Mouse (Mus musculus): ENCODE data around the gene Nrg3. TPM values are rescaled to one million over a fixed set of nuclear protein-coding genes. Genes with fewer than 3 reads are reported as not detected.
A peak's percentile ranks its signal among the peaks of the same experiment; 100 is the strongest.

The Nrg3 gene
- 0.04 and 0.10 TPM in 2 replicates for polyA plus RNA-seq (2012; rRNA removed)
- not detected in 2 replicates for polyA plus RNA-seq (2014; fragmentation: Nextera tagmentation; extraction: Ambion mirVana)

DNA sequence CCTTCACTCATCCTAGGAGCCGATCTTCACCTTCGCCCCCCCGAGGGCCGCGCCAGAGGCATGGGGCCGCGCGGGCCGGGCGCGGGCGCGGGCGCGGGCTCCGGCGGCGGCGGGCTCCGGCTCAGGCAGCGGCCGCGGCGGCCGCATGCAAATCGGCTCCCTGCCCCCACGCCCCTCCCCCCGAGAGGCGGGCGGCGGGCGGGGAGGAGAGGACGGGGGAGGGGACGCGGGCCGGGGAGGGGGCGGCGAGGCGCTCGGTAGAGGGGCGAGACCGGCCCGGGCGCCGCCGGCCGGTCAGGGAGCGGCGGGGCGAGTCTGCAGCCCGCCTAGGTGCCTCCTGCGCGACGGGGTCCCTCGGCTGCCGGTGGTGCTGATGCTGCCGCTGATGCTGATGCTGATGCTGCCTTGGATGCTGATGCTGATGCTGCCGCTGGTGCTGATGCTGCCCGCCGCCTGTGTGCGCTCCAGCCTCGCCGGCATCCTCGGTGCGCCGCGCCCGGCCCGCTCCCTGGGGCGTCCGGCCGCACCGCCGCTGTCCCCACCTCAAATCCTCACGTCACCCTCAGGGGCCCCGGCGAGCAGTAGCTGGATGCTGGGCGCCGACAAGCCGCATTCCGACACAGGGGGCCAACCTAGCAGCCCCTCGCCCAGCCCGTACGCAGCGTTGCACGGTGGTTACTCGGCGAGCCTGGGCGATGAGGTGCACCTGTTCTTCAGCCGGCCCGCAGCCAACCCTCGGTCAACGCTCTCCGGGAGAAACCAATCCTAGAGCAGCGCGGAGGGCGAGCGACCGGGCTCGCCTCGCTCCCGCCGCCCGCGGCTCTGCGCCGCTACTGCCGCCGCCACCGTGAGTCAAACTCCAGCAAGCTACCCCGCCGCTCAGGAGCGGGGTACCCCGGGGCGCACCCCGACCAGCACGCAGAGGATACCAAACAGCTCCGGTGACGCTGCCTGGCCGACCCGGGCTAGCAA, at the start of gene Nrg3:
Gene Nrg3, minus strand, starts transcription at position 299 of the 972 bp plus-strand sequence.
- Histone ChIP-seq H3K27ac (replicated peaks; ENCODE audit: low read depth, low read length) (no peak within 1 kb of the TSS), H3K4me2 (replicated peaks; ENCODE audit: low read depth, low read length, severe bottlenecking) (peak within 1 kb of the TSS; percentile 71), H3K9ac (ENCODE audit: low read depth, low read length, severe bottlenecking) (no peak within 1 kb of the TSS; the same call in 1 of the 2 replicates), H3K27me3 (ENCODE audit: control insufficient read depth, insufficient read depth, low read length) (peaks cover 56% of the 10 kb centered on the region), H3K36me3 (ENCODE audit: control insufficient read depth, insufficient read depth, low read length) (no peaks in the 10 kb centered on the region), H3K4me1 (ENCODE audit: control insufficient read depth, insufficient read depth, low read length) (no peaks in the 10 kb centered on the region), H3K9me3 (ENCODE audit: control insufficient read depth, low read length) (no peaks in the 10 kb centered on the region), H3K4me3 (replicated peaks; ENCODE audit: low read length) (peak within 1 kb of the TSS; percentile 40)
- TF ChIP-seq POLR2A (IDR thresholded peaks at IDR 0.05; ENCODE audit: borderline replicate concordance, extremely low read depth, insufficient read depth, insufficient read length), result no peak
- peak; percentile 15 for DNase-seq (ENCODE audit: low spot score)
- peak; percentile 82; the same call in 1 of the 2 replicates for ATAC-seq (ENCODE audit: low FRiP score, low read depth)
- WGBS, result 1% methylated on average over 54 of the region's 121 CpGs

- TF ChIP-seq POLR2A (IDR thresholded peaks at IDR 0.05; ENCODE audit: borderline replicate concordance, extremely low read depth, insufficient read depth, insufficient read length), result no peak
- DNase-seq (ENCODE audit: low spot score), result no peak
- H3K4me3 ChIP-seq (replicated peaks; ENCODE audit: low read length), result no peak overlapping the region
- WGBS, result 94% methylated on average over 1 of the region's 1 CpGs
- no peaks in the 10 kb centered on the region for H3K4me1 ChIP-seq (ENCODE audit: control insufficient read depth, insufficient read depth, low read length)
- no peaks in the 10 kb centered on the region for H3K9me3 ChIP-seq (ENCODE audit: control insufficient read depth, low read length)
- no peaks in the 10 kb centered on the region for H3K27me3 ChIP-seq (ENCODE audit: control insufficient read depth, insufficient read depth, low read length)
- ATAC-seq (ENCODE audit: low FRiP score, low read depth), result no peak
- H3K36me3 ChIP-seq (ENCODE audit: control insufficient read depth, insufficient read depth, low read length), result no peaks in the 10 kb centered on the region
- H3K9ac ChIP-seq (ENCODE audit: low read depth, low read length, severe bottlenecking), result no peak overlapping the region
- H3K27ac ChIP-seq (replicated peaks; ENCODE audit: low read depth, low read length), result no peak overlapping the region
- H3K4me2 ChIP-seq (replicated peaks; ENCODE audit: low read depth, low read length, severe bottlenecking), result no peak overlapping the region
Measured at GRCm38 (mm10) chr14:39508956-39509355, 36.1 kb upstream of the Nrg3 start.

- 3% methylated on average over 27 of the region's 27 CpGs for WGBS
- Histone ChIP-seq H3K36me3 (ENCODE audit: control insufficient read depth, insufficient read depth, low read length) (no peaks in the 10 kb centered on the region), H3K4me3 (replicated peaks; ENCODE audit: low read length) (peak overlapping the region; percentile 40), H3K9me3 (ENCODE audit: control insufficient read depth, low read length) (no peaks in the 10 kb centered on the region), H3K4me1 (ENCODE audit: control insufficient read depth, insufficient read depth, low read length) (no peaks in the 10 kb centered on the region), H3K9ac (ENCODE audit: low read depth, low read length, severe bottlenecking) (no peak overlapping the region), H3K4me2 (replicated peaks; ENCODE audit: low read depth, low read length, severe bottlenecking) (peak overlapping the region; percentile 71), H3K27ac (replicated peaks; ENCODE audit: low read depth, low read length) (no peak overlapping the region), H3K27me3 (ENCODE audit: control insufficient read depth, insufficient read depth, low read length) (peaks cover 56% of the 10 kb centered on the region)
- DNase-seq (ENCODE audit: low spot score) (no peak), ATAC-seq (ENCODE audit: low FRiP score, low read depth) (no peak)
- no peak for TF ChIP-seq POLR2A (IDR thresholded peaks at IDR 0.05; ENCODE audit: borderline replicate concordance, extremely low read depth, insufficient read depth, insufficient read length)
Measured at GRCm38 (mm10) chr14:39473771-39474211, 903 bp upstream of the Nrg3 start.

DNA sequence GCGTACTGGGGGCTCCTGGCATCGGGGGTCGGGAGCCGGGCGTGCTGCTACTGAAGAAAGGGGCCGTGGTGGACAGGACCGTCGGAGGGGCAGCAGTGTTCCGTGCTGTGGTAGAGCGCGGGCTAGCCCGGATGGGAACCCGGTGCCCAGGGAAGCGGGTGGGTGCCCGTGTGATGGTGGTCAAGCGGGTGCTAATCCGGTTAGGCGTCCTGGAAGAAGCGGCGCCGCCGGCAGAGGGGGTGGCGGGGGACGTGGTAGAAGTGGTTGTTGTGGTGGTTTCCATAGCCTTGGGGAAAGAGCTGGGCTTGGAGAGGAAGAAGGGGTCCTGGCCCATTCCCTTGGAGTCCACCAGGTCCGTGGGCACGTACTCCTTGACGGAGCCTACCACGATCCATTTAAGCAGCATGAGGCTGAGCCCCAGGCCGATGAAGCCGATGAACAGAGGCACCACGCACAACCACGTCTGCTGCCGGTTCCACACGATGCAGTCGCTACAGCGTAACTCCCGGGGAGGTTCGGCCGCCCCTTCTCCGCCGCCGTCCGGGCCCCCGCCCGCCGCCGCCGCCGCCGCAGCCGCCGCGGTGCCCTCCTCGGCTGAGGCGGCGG, 639 bp downstream of the Nrg3 start:
- H3K4me3 ChIP-seq (replicated peaks; ENCODE audit: low read length), result peak overlapping the region; percentile 40
- peaks cover 56% of the 10 kb centered on the region for H3K27me3 ChIP-seq (ENCODE audit: control insufficient read depth, insufficient read depth, low read length)
- no peak for DNase-seq (ENCODE audit: low spot score)
- no peaks in the 10 kb centered on the region for H3K9me3 ChIP-seq (ENCODE audit: control insufficient read depth, low read length)
- no peaks in the 10 kb centered on the region for H3K4me1 ChIP-seq (ENCODE audit: control insufficient read depth, insufficient read depth, low read length)
- no peaks in the 10 kb centered on the region for H3K36me3 ChIP-seq (ENCODE audit: control insufficient read depth, insufficient read depth, low read length)
- 3% methylated on average over 33 of the region's 56 CpGs for WGBS
- H3K4me2 ChIP-seq (replicated peaks; ENCODE audit: low read depth, low read length, severe bottlenecking), result peak overlapping the region; percentile 71
- TF ChIP-seq POLR2A (IDR thresholded peaks at IDR 0.05; ENCODE audit: borderline replicate concordance, extremely low read depth, insufficient read depth, insufficient read length), result no peak
- H3K9ac ChIP-seq (ENCODE audit: low read depth, low read length, severe bottlenecking), result no peak overlapping the region; the same call in 1 of the 2 replicates
- ATAC-seq (ENCODE audit: low FRiP score, low read depth), result no peak
- no peak overlapping the region for H3K27ac ChIP-seq (replicated peaks; ENCODE audit: low read depth, low read length)

- no peaks in the 10 kb centered on the region for H3K36me3 ChIP-seq (ENCODE audit: control insufficient read depth, insufficient read depth, low read length)
- TF ChIP-seq POLR2A (IDR thresholded peaks at IDR 0.05; ENCODE audit: borderline replicate concordance, extremely low read depth, insufficient read depth, insufficient read length), result no peak
- DNase-seq (ENCODE audit: low spot score) (no peak), ATAC-seq (ENCODE audit: low FRiP score, low read depth) (no peak)
- H3K9ac ChIP-seq (ENCODE audit: low read depth, low read length, severe bottlenecking), result no peak overlapping the region
- H3K4me1 ChIP-seq (ENCODE audit: control insufficient read depth, insufficient read depth, low read length), result no peaks in the 10 kb centered on the region
- H3K9me3 ChIP-seq (ENCODE audit: control insufficient read depth, low read length), result no peaks in the 10 kb centered on the region
- peaks cover 51% of the 10 kb centered on the region for H3K27me3 ChIP-seq (ENCODE audit: control insufficient read depth, insufficient read depth, low read length)
- no peak overlapping the region for H3K4me2 ChIP-seq (replicated peaks; ENCODE audit: low read depth, low read length, severe bottlenecking)
- WGBS, result 12% methylated on average over 12 of the region's 12 CpGs
- H3K27ac ChIP-seq (replicated peaks; ENCODE audit: low read depth, low read length), result no peak overlapping the region
- H3K4me3 ChIP-seq (replicated peaks; ENCODE audit: low read length), result no peak overlapping the region
Measured at GRCm38 (mm10) chr14:39471236-39471981, 1.5 kb downstream of the Nrg3 start.
